Mouse (Mus musculus) thymus, postnatal 0 days (tissue): ENCODE results near the gene Ccdc146. TPM values are rescaled to one million over a fixed set of nuclear protein-coding genes. Genes with fewer than 3 reads are reported as not detected.
"Not testable (repeated sequence)": the region's sequence is repeated elsewhere in the genome, so short reads cannot be mapped to it uniquely, and the experiment has no call there.

Experiments
- DNase-seq: peaks from one replicate; pipeline ENCODE4 v3.0.0-alpha.2; 2015; ENCODE audit warnings: low spot score
- polyA plus RNA-seq: library from polyadenylated mRNA; unstranded; fragments of >200 nt; fragmentation: Nextera tagmentation; extraction: Ambion mirVana; gene quantifications from 2 replicates; pipeline ENCODE4 v1.2.1, GENCODE M21; 2015

Ccdc146 gene
- polyA plus RNA-seq, 1 experiment from 2014 or later, result 0.21 TPM

GRCm38 (mm10) chr5:21331656-21332055, 92.8 kb downstream of the Ccdc146 start:
- DNase-seq, result no peak

GRCm38 (mm10) chr5:21329672-21330665, 94.5 kb downstream of the Ccdc146 start:
- no peak for DNase-seq

- no peak for DNase-seq
Measured at GRCm38 (mm10) chr5:21328560-21328959, 95.9 kb downstream of the Ccdc146 start.

GRCm38 (mm10) chr5:21326494-21326893, 98.0 kb downstream of the Ccdc146 start:
- peak; percentile 78 for DNase-seq

- DNase-seq, result no peak
Measured at GRCm38 (mm10) chr5:21320138-21320537, 104.3 kb downstream of the Ccdc146 start.

- DNase-seq, result no peak
Measured at GRCm38 (mm10) chr5:21314696-21315095, 109.8 kb downstream of the Ccdc146 start.

GRCm38 (mm10) chr5:21307165-21307564, 117.3 kb downstream of the Ccdc146 start:
- DNase-seq, result no peak

- no peak for DNase-seq
Measured at GRCm38 (mm10) chr5:21301011-21301410, 123.5 kb downstream of the Ccdc146 start.

- DNase-seq, result no peak
Measured at GRCm38 (mm10) chr5:21300058-21300457, 124.4 kb downstream of the Ccdc146 start.

GRCm38 (mm10) chr5:21299076-21299755, 125.3 kb downstream of the Ccdc146 start:
- DNase-seq, result no peak

- no peak for DNase-seq
Measured at GRCm38 (mm10) chr5:21295683-21296082, 128.8 kb downstream of the Ccdc146 start.

GRCm38 (mm10) chr5:21290594-21290993, 133.9 kb downstream of the Ccdc146 start:
- no peak for DNase-seq

GRCm38 (mm10) chr5:21288658-21289435, 135.6 kb downstream of the Ccdc146 start:
- no peak for DNase-seq

- no peak for DNase-seq
Measured at GRCm38 (mm10) chr5:21283356-21284062, 141.0 kb downstream of the Ccdc146 start.

GRCm38 (mm10) chr5:21277685-21278084, 146.8 kb downstream of the Ccdc146 start:
- not testable (repeated sequence) for DNase-seq

- DNase-seq, result no peak
Measured at GRCm38 (mm10) chr5:21271386-21272354, 152.8 kb downstream of the Ccdc146 start.

GRCm38 (mm10) chr5:21270756-21271155, 153.7 kb downstream of the Ccdc146 start:
- no peak for DNase-seq

GRCm38 (mm10) chr5:21269446-21269845, 155.0 kb downstream of the Ccdc146 start:
- no peak for DNase-seq

GRCm38 (mm10) chr5:21267090-21267489, 157.4 kb downstream of the Ccdc146 start:
- DNase-seq, result no peak

GRCm38 (mm10) chr5:21265049-21265448, 159.4 kb downstream of the Ccdc146 start:
- DNase-seq, result peak; percentile 75
